Mouse (Mus musculus) neural tube, embryonic 11.5 days (tissue): ENCODE measurements around the gene Zfp618. TPM values are rescaled to one million over a fixed set of nuclear protein-coding genes. Genes with fewer than 3 reads are reported as not detected.

ENCODE experiments used
- ATAC-seq: fragments of 200-750 bp; cut with Nextera tagmentation; 2 replicates; pipeline ENCODE4 v1.8.0; 2017; ENCODE audit warnings: moderate number of reproducible peaks, mild to moderate bottlenecking, moderate TSS enrichment, moderate library complexity; ENCODE audit not compliant: insufficient read depth, low FRiP score, low TSS enrichment
- DNase-seq: peaks from one replicate; pipeline ENCODE4 v3.0.0-alpha.2; 2015; ENCODE audit warnings: low spot score
- H3K27ac ChIP-seq: fragments of 300-500 bp; sonication (generic); 2 replicates; pipeline ENCODE4 v1.5.1; 2014; ENCODE audit warnings: low read depth, mild to moderate bottlenecking, low read length
- H3K27me3 ChIP-seq: fragments of 300-500 bp; sonication (generic); 2 replicates; pipeline ENCODE4 v1.6.1; 2014; ENCODE audit warnings: mild to moderate bottlenecking, low read length, mixed read lengths; ENCODE audit not compliant: control insufficient read depth, insufficient read depth
- H3K36me3 ChIP-seq: fragments of 300-500 bp; sonication (generic); 2 replicates; pipeline ENCODE4 v1.6.1; 2014; ENCODE audit warnings: mild to moderate bottlenecking, low read length, moderate library complexity, mixed read lengths; ENCODE audit not compliant: control insufficient read depth, insufficient read depth
- H3K4me1 ChIP-seq: fragments of 300-500 bp; sonication (generic); 2 replicates; pipeline ENCODE4 v1.6.1; 2014; ENCODE audit warnings: low read length, mixed read lengths; ENCODE audit not compliant: control insufficient read depth, insufficient read depth
- H3K4me2 ChIP-seq: fragments of 300-500 bp; sonication (generic); 2 replicates; pipeline ENCODE4 v1.6.1; 2014; ENCODE audit warnings: low read depth, mild to moderate bottlenecking, moderate library complexity
- H3K4me3 ChIP-seq: fragments of 300-500 bp; sonication (generic); 2 replicates; pipeline ENCODE4 v1.5.1; 2014; ENCODE audit warnings: low read depth, low read length
- H3K9ac ChIP-seq: fragments of 300-500 bp; sonication (generic); 2 replicates; pipeline ENCODE4 v1.6.1; 2014; ENCODE audit warnings: mild to moderate bottlenecking, low read length
- H3K9me3 ChIP-seq: fragments of 300-500 bp; sonication (generic); 2 replicates; pipeline ENCODE4 v1.6.1; 2016; ENCODE audit warnings: low read length; ENCODE audit not compliant: control insufficient read depth
- WGBS: fragments of 180-500 bp; shearing (Covaris S2); extraction: QIAGEN DNeasy Blood & Tissue Kit; methylation state at CpG from one replicate; pipeline ENCODE4 v1.1.7; 2014; 5-methylcytosine and 5-hydroxymethylcytosine counted together
- polyA plus RNA-seq: library from polyadenylated mRNA; unstranded; fragments of >200 nt; fragmentation: Nextera tagmentation; extraction: Ambion mirVana; gene quantifications from 2 replicates; pipeline ENCODE4 v1.2.1, GENCODE M21; 2014

Zfp618 gene
- polyA plus RNA-seq, 1 experiment from 2014 or later: 54.3 TPM

GRCm38 (mm10) chr4:63019428-63019858 lies 54.1 kb downstream of the Zfp618 start:
- DNase-seq (no peak), ATAC-seq (no peak)
- no peak overlapping the region for H3K9ac ChIP-seq
- 86% methylated on average over 4 of the region's 4 CpGs for WGBS
- H3K36me3 ChIP-seq: no peaks in the 10 kb centered on the region
- no peak overlapping the region for H3K4me2 ChIP-seq
- H3K4me3 ChIP-seq: no peak overlapping the region
- H3K4me1 ChIP-seq: no peaks in the 10 kb centered on the region
- no peaks in the 10 kb centered on the region for H3K27me3 ChIP-seq
- no peak overlapping the region for H3K27ac ChIP-seq
- no peaks in the 10 kb centered on the region for H3K9me3 ChIP-seq

- Histone ChIP-seq H3K36me3 (no peaks in the 10 kb centered on the region), H3K9ac (no peak overlapping the region), H3K27me3 (no peaks in the 10 kb centered on the region), H3K4me1 (no peaks in the 10 kb centered on the region), H3K27ac (no peak overlapping the region), H3K9me3 (no peaks in the 10 kb centered on the region), H3K4me2 (no peak overlapping the region), H3K4me3 (no peak overlapping the region)
- 83% methylated on average over 6 of the region's 6 CpGs for WGBS
- no peak for ATAC-seq
- no peak for DNase-seq
Observed at GRCm38 (mm10) chr4:63021034-63021700, 55.8 kb downstream of the Zfp618 start.

GRCm38 (mm10) chr4:63023465-63023864 lies 58.1 kb downstream of the Zfp618 start:
- WGBS: 91% methylated on average over 7 of the region's 7 CpGs
- Histone ChIP-seq H3K9me3 (no peaks in the 10 kb centered on the region), H3K4me3 (no peak overlapping the region), H3K4me2 (no peak overlapping the region), H3K27ac (no peak overlapping the region), H3K27me3 (no peaks in the 10 kb centered on the region), H3K9ac (no peak overlapping the region), H3K4me1 (no peaks in the 10 kb centered on the region), H3K36me3 (no peaks in the 10 kb centered on the region)
- ATAC-seq (no peak), DNase-seq (no peak)

- Histone ChIP-seq H3K4me2 (no peak overlapping the region), H3K4me3 (no peak overlapping the region), H3K9ac (no peak overlapping the region), H3K27ac (no peak overlapping the region), H3K4me1 (no peaks in the 10 kb centered on the region), H3K36me3 (no peaks in the 10 kb centered on the region), H3K9me3 (no peaks in the 10 kb centered on the region), H3K27me3 (no peaks in the 10 kb centered on the region)
- DNase-seq: no peak
- no peak for ATAC-seq
- WGBS: 97% methylated on average over 7 of the region's 7 CpGs
Observed at GRCm38 (mm10) chr4:63024098-63024497, 58.7 kb downstream of the Zfp618 start.

GRCm38 (mm10) chr4:63024734-63025256 lies 59.4 kb downstream of the Zfp618 start:
- H3K27ac ChIP-seq: no peak overlapping the region
- H3K9me3 ChIP-seq: no peaks in the 10 kb centered on the region
- H3K9ac ChIP-seq: no peak overlapping the region
- no peak overlapping the region for H3K4me2 ChIP-seq
- H3K4me3 ChIP-seq: no peak overlapping the region
- no peaks in the 10 kb centered on the region for H3K4me1 ChIP-seq
- H3K27me3 ChIP-seq: no peaks in the 10 kb centered on the region
- WGBS: 88% methylated on average over 9 of the region's 9 CpGs
- ATAC-seq (no peak), DNase-seq (no peak)
- no peaks in the 10 kb centered on the region for H3K36me3 ChIP-seq

DNA sequence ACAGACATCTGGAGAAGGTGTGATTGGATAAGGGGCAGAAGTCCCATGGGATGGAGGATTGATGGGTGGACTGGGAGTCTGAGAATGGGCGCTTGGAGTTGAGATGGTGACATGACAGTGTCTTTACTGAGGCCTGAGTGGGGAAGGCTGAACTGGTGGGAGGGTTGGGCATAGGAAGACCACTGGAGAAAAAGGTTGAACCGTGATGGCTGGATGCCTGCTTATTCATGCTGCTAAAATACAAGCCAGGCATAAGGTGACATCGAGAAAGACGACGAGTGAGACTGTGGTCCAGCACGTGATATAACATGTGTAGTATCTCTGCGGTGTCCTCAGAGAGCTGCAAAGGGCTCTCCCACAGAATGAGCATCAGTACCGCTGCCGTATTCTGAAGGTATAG lies 59.9 kb downstream of the Zfp618 start:
- Histone ChIP-seq H3K36me3 (no peaks in the 10 kb centered on the region), H3K4me1 (peaks cover 3% of the 10 kb centered on the region; the same call in 1 of the 2 replicates), H3K4me2 (no peak overlapping the region), H3K27ac (no peak overlapping the region), H3K9ac (no peak overlapping the region), H3K4me3 (no peak overlapping the region), H3K9me3 (no peaks in the 10 kb centered on the region), H3K27me3 (no peaks in the 10 kb centered on the region)
- ATAC-seq: no peak
- no peak for DNase-seq
- 93% methylated on average over 9 of the region's 9 CpGs for WGBS

DNA sequence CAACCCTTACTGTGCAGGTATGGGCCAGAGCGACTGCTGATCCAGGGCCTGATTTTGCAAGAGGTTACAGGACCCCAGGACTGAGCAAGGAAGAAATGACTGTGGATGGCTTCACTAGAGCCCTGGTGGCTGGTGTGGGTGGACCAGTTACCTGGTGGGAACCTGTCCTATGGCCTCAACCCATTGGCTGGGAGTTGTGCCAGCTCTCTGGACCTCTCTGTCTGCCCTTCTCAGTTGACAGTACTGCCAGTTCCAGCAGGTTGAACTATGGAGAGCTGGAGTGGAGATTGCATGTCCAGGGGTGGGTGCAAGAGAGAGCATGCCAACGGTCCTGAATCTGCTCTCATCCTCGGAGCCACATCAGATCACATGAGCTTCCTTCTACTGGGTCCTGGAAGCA lies 60.9 kb downstream of the Zfp618 start:
- Histone ChIP-seq H3K27ac (no peak overlapping the region), H3K36me3 (no peaks in the 10 kb centered on the region), H3K4me2 (no peak overlapping the region), H3K4me1 (peaks cover 3% of the 10 kb centered on the region; the same call in 1 of the 2 replicates), H3K9ac (no peak overlapping the region), H3K4me3 (no peak overlapping the region), H3K9me3 (no peaks in the 10 kb centered on the region), H3K27me3 (no peaks in the 10 kb centered on the region)
- no peak for DNase-seq
- 95% methylated on average over 3 of the region's 3 CpGs for WGBS
- no peak for ATAC-seq

DNA sequence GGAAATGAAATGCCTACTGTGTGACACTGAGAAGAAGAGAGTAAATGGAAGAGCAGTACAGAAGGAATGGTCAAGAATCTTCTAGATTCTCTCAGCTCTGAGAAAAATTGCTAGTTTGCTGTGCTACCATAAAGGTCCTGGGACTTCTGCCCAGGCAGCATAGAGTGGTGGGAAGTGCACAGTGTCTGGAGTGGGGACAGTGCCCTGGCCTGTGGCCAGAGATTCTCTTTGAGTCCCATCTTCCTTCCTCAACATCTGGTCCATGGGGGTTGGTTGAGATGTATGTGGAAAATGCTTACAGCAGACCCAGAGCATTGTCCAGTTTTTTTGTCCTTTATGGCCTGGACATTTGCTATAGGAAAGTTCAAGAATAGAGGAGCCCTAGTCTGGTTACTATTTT lies 62.1 kb downstream of the Zfp618 start:
- Histone ChIP-seq H3K4me1 (peaks cover 3% of the 10 kb centered on the region; the same call in 1 of the 2 replicates), H3K36me3 (no peaks in the 10 kb centered on the region), H3K27me3 (no peaks in the 10 kb centered on the region), H3K27ac (no peak overlapping the region), H3K4me3 (no peak overlapping the region), H3K4me2 (no peak overlapping the region), H3K9me3 (no peaks in the 10 kb centered on the region), H3K9ac (no peak overlapping the region)
- ATAC-seq (no peak), DNase-seq (no peak)

- H3K4me1 ChIP-seq: peaks cover 3% of the 10 kb centered on the region; the same call in 1 of the 2 replicates
- 18% methylated on average over 5 of the region's 5 CpGs for whole genome bisulfite sequencing
- no peak overlapping the region for H3K4me2 ChIP-seq
- no peak for ATAC-seq
- no peak overlapping the region for H3K4me3 ChIP-seq
- no peaks in the 10 kb centered on the region for H3K27me3 ChIP-seq
- H3K9ac ChIP-seq: no peak overlapping the region
- no peak overlapping the region for H3K27ac ChIP-seq
- no peaks in the 10 kb centered on the region for H3K9me3 ChIP-seq
- DNase-seq: no peak
- no peaks in the 10 kb centered on the region for H3K36me3 ChIP-seq
Observed at GRCm38 (mm10) chr4:63030157-63030556, 64.8 kb downstream of the Zfp618 start.
